Mouse (Mus musculus) gastrocnemius, adult 2 months (tissue): ENCODE results near the gene Polr1b. TPM values are rescaled to one million over a fixed set of nuclear protein-coding genes. Genes with fewer than 3 reads are reported as not detected.

Experiments
- DNase-seq: peaks from one replicate; pipeline ENCODE4 v3.0.0; 2022
- H3K27ac ChIP-seq: fragments of 200-600 bp; 2 replicates; pipeline ENCODE4 v1.8.1; 2022; ENCODE audit warnings: mild to moderate bottlenecking
- H3K4me3 ChIP-seq: fragments of 200-600 bp; 2 replicates; pipeline ENCODE4 v1.8.1; 2022; ENCODE audit warnings: mild to moderate bottlenecking, moderate library complexity
- CTCF ChIP-seq: fragments of 200-600 bp; IDR thresholded peaks from 2 replicates; pipeline ENCODE4 v1.8.1; 2022; ENCODE audit warnings: antibody characterized with exemption, mild to moderate bottlenecking, moderate library complexity
- intact Hi-C: fragments of 180-260 bp; cut with DNase I; formaldehyde crosslinking; loops from one replicate; pipeline ENCODE4 v1.15.1; 2025
- total RNA-seq, 2 experiments: library from RNA; stranded (reverse); gene quantifications; 2 replicates each; pipeline ENCODE4 v1.2.3; 2021

The Polr1b gene
- total RNA-seq, 2 experiments from 2014 or later = 11.6 to 13.2 TPM

GRCm38 (mm10) chr2:129174474-129174873 lies 73.7 kb downstream of the Polr1b start:
- no peak overlapping the region for H3K27ac ChIP-seq
- peak; percentile 64 for DNase-seq
- peak; percentile 77 for TF ChIP-seq CTCF
- H3K4me3 ChIP-seq = no peak overlapping the region
- intact Hi-C loops = loop anchor here (1.0 kb wide), 1 partner anchor 84 kb away; no protein-coding TSS in a partner anchor

GRCm38 (mm10) chr2:129175636-129176035 lies 74.8 kb downstream of the Polr1b start:
- DNase-seq = no peak
- intact Hi-C loops = no loop called here
- no peak overlapping the region for H3K4me3 ChIP-seq
- H3K27ac ChIP-seq = no peak overlapping the region
- no peak for TF ChIP-seq CTCF

Other genes starting within 250 kb of the Polr1b start
- 1 to 10 TPM; 2.2 to 4.3 TPM for gene Fbln7, start 238.0 kb upstream of the Polr1b start, total RNA-seq
- 1 to 10 TPM; 8.4 to 9.7 TPM for gene Zc3h8, start 156.9 kb upstream of the Polr1b start, total RNA-seq
- gene Zc3h6, start 133.6 kb upstream of the Polr1b start, total RNA-seq = 1 to 10 TPM; 5.0 to 9.0 TPM
- 10 to 100 TPM; 12.6 to 13.9 TPM for gene Gm10762, start 133.3 kb upstream of the Polr1b start, total RNA-seq
- gene Vinac1, start 52.8 kb upstream of the Polr1b start, total RNA-seq = not detected
- 1 to 10 TPM; 5.8 to 10.0 TPM for gene Ttl, start 35.1 kb upstream of the Polr1b start, total RNA-seq
- 1 to 10 TPM; 9.2 to 9.4 TPM for gene Chchd5, start 28.7 kb downstream of the Polr1b start, total RNA-seq
- gene Slc20a1, start 97.8 kb downstream of the Polr1b start, total RNA-seq = 10 to 100 TPM; 10.5 to 23.9 TPM
- gene Ckap2l, start 196.2 kb downstream of the Polr1b start, total RNA-seq = under 1 TPM in 1 of 2 experiments, not detected in 1; 0.06 TPM
- not detected for gene Il1a, start 209.0 kb downstream of the Polr1b start, total RNA-seq